Mouse (Mus musculus) ovary, postnatal 36 days (tissue): Measurements from ENCODE around the gene Tpi1.
A peak's percentile ranks its signal among the peaks of the same experiment; 100 is the strongest.
"Not testable (repeated sequence)": the region's sequence is repeated elsewhere in the genome, so short reads cannot be mapped to it uniquely, and the experiment has no call there.

Experiments used
- DNase-seq: peaks from one replicate; pipeline ENCODE4 v3.0.0; 2022; ENCODE audit warnings: low spot score, mixed read lengths

Gene Tpi1

GRCm38 (mm10) chr6:124831199-124831598 is 17.1 kb upstream of the Tpi1 start:
- DNase-seq: not testable (repeated sequence)

- DNase-seq: peak; percentile 85
Observed at GRCm38 (mm10) chr6:124829799-124830700, 16.0 kb upstream of the Tpi1 start.

GRCm38 (mm10) chr6:124828868-124829798 is 15.0 kb upstream of the Tpi1 start, which contains the start of the genes Usp5 and Cdca3:
Usp5 (minus strand) TSS chr6:124829484.
Cdca3 (plus strand) TSS chr6:124829547.
- DNase-seq: peak; percentile 97

GRCm38 (mm10) chr6:124828101-124828592 is 14.1 kb upstream of the Tpi1 start:
- peak; percentile 45 for DNase-seq

- no peak for DNase-seq
Observed at GRCm38 (mm10) chr6:124822049-124822448, 8.0 kb upstream of the Tpi1 start.

- no peak for DNase-seq
Observed at GRCm38 (mm10) chr6:124820891-124821290, 6.8 kb upstream of the Tpi1 start.

GRCm38 (mm10) chr6:124817971-124818370 is 3.9 kb upstream of the Tpi1 start:
- no peak for DNase-seq

GRCm38 (mm10) chr6:124817563-124817962 is 3.5 kb upstream of the Tpi1 start:
- no peak for DNase-seq

GRCm38 (mm10) chr6:124817125-124817524 is 3.0 kb upstream of the Tpi1 start:
- DNase-seq: no peak

GRCm38 (mm10) chr6:124816611-124817010 is 2.5 kb upstream of the Tpi1 start:
- DNase-seq: no peak

GRCm38 (mm10) chr6:124814858-124815774 is 1.0 kb upstream of the Tpi1 start:
- no peak for DNase-seq

- no peak for DNase-seq
Observed at GRCm38 (mm10) chr6:124814448-124814847, 352 bp upstream of the Tpi1 start.

- peak; percentile 64 for DNase-seq
Observed at GRCm38 (mm10) chr6:124813496-124813895, 600 bp downstream of the Tpi1 start.

GRCm38 (mm10) chr6:124812848-124813247 is 1.2 kb downstream of the Tpi1 start:
- no peak for DNase-seq

GRCm38 (mm10) chr6:124811701-124812560 is 2.2 kb downstream of the Tpi1 start:
- DNase-seq: no peak

- no peak for DNase-seq
Observed at GRCm38 (mm10) chr6:124811403-124811665, 2.8 kb downstream of the Tpi1 start.

- not testable (repeated sequence) for DNase-seq
Observed at GRCm38 (mm10) chr6:124810566-124811402, 3.3 kb downstream of the Tpi1 start.

GRCm38 (mm10) chr6:124809775-124810538 is 4.1 kb downstream of the Tpi1 start:
- no peak for DNase-seq
